Mouse (Mus musculus): ENCODE data around the gene Gm7137.
"Not testable (repeated sequence)": the region's sequence is repeated elsewhere in the genome, so short reads cannot be mapped to it uniquely, and the experiment has no call there.

The Gm7137 gene

GRCm38 (mm10) chr10:77787876-77788275, at the start of gene Gm7137:
TSS of gene Gm7137 (minus strand) at chr10:77788200.
- not testable (repeated sequence) for DNase-seq (ENCODE audit: low spot score)

GRCm38 (mm10) chr10:77835647-77836046, 47.6 kb upstream of the Gm7137 start, which contains the start of gene Krtap10-10:
TSS of gene Krtap10-10 (plus strand) at chr10:77835947.
- DNase-seq (ENCODE audit: low spot score), result no peak

DNA sequence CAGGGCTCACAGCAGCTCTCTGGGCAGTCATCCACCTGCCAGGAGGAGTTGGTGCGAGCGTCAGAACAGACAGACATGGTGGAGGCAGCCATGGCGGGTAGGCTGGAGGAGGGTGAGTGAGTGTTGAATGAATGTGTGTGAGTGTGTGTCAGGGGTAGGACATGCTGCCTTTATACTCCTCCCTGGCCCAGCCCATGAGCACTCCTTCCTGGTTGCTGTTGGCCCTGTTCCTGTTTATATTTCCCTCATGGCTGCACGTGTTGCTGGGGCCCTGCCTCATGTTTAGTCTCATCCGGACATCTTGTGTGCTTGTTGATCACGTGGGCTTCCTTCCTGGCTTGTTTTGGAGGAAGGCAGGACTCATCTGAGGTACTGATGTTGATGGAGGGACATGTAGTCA, 39.0 kb upstream of the Gm7137 start, which contains the start of gene Krtap10-4:
TSS of gene Krtap10-4 (minus strand) at position 145 of the 400 bp plus-strand sequence.
- no peak for DNase-seq (ENCODE audit: low spot score)

DNA sequence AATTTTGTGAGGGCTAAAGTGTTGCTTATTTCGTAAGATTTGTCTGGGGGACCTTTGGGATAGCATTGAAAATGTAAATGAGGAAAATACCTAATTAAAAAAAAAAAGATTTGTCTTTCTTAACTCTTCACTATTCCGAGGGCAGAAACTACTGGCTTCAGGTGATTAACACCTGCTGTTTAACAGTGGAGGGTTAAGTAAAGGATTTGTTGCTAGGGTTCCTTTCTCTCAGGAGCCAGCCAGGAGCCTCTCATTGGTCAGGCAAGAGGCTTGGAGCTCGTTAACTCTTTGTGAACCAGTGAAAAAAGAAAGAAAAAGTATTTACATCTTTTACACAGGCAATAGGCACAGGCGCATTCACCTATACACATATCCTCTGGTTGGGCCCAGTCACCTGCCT, 31.2 kb upstream of the Gm7137 start:
- no peak for DNase-seq (ENCODE audit: low spot score)

DNA sequence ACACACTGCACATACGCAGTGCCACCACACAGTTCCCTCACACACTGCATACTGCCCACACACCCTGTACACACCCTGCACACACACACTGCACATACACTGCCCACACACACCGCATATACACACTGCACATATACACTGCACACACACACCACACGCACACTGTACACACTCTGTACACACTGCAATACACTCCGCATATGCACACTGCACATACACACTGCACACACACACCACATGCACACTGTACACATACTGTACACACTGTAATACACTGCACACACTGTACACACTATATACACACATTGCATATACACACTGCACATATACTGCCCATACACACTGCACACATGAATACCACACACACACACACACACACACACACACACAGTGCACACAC, 30.5 kb upstream of the Gm7137 start:
- peak; percentile 3 for DNase-seq (ENCODE audit: low spot score)

DNA sequence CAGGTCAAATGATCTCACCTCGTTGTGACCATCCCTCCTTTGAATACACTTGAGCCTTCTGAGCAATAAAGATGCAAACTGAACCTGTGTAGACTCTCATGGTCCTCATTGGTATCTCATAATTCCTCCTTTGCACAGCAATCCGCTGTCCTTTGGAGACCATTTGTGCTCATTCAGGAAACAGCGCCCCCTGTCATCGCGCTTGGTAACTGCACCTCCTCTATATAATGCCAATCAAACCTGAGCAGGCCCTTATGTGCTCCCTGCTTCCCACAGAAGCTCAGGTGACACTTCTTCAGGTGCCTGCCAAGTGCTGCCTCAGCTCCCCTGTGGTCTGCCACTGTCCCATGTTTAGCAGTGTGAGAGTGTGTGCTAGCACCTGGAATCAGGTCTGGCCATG, 27.5 kb upstream of the Gm7137 start:
- DNase-seq (ENCODE audit: low spot score), result peak; percentile 54

- no peak for DNase-seq (ENCODE audit: low spot score)
These were observed 26.4 kb upstream of the Gm7137 start, which contains the start of gene Gm2696 for GRCm38 (mm10) chr10:77814382-77814781. TSS of gene Gm2696 (plus strand) at chr10:77814682.

DNA sequence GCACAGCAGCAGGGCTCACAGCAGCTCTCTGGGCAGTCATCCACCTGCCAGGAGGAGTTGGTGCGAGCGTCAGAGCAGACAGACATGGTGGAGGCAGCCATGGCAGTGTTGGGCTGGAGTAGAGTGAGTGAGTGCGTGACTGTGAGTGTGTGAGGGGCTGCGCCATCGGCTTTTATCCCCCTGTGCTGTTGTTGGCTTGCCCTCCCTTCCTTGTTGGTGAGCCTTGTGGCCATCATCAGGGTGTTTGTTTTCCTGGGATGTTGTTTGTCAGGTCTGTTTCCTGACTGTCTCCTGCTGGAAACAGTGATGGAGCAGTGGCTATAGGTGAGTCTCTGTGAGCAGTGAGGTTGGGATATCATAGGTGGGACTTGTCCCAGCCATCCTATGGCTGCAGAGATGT, 23.7 kb upstream of the Gm7137 start, which contains the start of gene Gm9507:
TSS of gene Gm9507 (minus strand) at position 101 of the 400 bp plus-strand sequence.
- no peak for DNase-seq (ENCODE audit: low spot score)

DNA sequence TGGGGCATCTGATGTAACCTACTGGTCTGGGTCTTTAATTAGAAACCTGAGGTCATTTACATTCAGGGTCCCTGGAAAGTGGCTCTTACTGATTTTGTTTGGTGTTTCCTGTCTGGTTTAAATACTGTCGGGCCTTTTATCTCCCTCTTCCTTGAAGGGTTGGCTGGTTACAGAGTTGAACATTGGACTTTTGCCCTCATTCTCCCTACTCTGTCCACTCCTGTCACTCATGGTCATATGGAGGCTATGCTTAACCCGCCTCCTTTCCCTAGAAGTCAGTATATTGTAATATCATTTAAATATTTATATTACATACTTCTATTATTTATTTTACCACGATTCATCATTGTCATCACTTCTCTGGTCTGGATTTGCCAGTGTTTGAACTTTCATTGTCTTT, 16.1 kb upstream of the Gm7137 start:
- DNase-seq (ENCODE audit: low spot score), result no peak

DNA sequence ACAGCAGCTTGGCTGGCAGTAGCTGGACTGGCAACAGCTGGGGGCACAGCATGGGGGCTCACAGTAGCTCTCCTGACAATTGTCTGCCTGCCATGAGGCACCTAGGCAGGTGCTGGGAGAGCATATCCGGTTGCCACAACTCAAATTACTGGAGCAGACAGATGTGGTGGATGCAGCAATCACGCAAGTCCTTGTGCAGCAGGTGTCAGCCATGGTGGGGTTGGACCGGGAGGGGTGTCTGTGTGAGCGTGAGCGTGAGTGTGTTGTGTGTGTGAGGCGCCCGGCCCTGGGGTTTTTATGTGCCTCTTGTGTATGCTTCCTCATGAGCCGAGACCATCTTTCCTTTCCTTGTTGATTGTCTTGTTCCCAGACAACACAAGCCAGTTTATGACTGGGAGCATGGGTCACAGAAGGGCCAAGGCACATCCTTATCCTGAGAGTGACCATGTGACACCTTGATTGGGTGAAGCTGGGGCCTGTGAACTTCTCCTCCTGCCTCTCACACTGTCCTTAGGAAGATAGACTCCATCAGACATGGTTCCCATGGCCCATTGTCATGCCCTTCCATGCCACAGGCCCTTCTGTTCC, 11.0 kb upstream of the Gm7137 start, which contains the start of gene Gm19668:
TSS of gene Gm19668 (minus strand) at position 213 of the 588 bp plus-strand sequence.
- no peak for DNase-seq (ENCODE audit: low spot score)

- DNase-seq (ENCODE audit: low spot score), result not testable (repeated sequence)
These were observed 10.3 kb upstream of the Gm7137 start for GRCm38 (mm10) chr10:77798164-77798920.

GRCm38 (mm10) chr10:77797677-77798076, 9.7 kb upstream of the Gm7137 start:
- DNase-seq (ENCODE audit: low spot score), result no peak

GRCm38 (mm10) chr10:77794976-77795375, 7.0 kb upstream of the Gm7137 start, which contains the start of gene Gm9639:
TSS of gene Gm9639 (minus strand) at chr10:77795076.
- no peak for DNase-seq (ENCODE audit: low spot score)

DNA sequence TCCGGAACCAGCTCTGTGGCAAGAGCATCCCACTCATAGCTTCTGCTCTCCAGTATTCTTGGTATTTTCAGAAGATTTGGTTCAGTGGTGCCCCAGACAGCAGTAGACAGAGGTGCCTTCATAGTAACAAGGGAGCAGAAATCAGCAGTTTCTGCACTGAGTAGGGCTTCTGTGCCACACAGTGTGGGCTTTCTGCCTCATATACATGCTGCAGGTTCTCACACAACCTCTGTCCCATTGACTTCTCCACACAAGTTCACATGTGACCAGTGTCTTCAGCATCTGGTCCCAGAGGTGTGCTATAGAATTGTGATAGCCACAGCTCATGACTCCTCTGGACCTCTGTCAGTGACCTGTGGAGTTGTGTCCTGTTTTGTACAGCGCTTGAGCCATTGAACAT, 621 bp upstream of the Gm7137 start:
- DNase-seq (ENCODE audit: low spot score), result no peak

- DNase-seq (ENCODE audit: low spot score), result not testable (repeated sequence)
These were observed 4.6 kb downstream of the Gm7137 start for GRCm38 (mm10) chr10:77783396-77783795.

DNA sequence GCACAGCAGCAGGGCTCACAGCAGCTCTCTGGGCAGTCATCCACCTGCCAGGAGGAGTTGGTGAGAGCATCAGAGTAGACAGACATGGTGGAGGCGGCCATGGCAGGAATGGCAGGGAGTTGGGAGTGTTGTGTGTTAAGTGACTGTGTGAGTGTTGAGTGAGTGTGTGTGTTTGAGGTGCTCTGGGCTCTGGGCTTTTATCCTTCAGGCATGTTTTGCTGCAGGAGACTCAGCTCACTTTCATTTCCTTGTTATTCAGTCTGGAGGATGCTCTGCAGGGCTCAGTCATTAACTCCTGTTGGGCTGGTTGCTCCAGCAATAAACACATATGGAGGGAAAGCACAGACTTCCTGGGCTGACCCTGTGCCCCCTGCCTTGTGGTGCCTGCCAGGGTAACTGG, 5.6 kb downstream of the Gm7137 start, which contains the start of gene Gm3250:
TSS of gene Gm3250 (minus strand) at position 101 of the 400 bp plus-strand sequence.
- not testable (repeated sequence) for DNase-seq (ENCODE audit: low spot score)

- DNase-seq (ENCODE audit: low spot score), result not testable (repeated sequence)
These were observed 11.2 kb downstream of the Gm7137 start, which contains the start of gene Gm7138 for GRCm38 (mm10) chr10:77776844-77777243. TSS of gene Gm7138 (minus strand) at chr10:77776944.

DNA sequence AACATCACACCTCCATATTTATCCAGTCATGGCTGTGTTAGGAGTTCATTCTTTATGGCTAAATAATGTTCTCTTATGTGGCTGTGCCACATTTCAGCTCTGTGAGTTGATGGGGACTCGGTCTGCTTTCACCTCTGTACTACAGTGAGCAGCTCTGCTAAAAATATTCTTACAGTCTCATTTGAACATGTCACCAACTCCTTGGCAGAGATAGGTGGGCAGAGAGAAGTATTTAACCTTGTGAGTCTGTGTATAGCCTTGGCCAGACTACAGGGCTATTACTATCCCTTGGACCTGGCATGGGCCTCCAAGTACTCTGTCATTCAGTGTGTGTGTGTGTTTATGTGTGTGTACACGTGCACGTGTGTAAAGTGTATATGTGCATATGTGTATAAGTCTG, 15.9 kb downstream of the Gm7137 start:
- DNase-seq (ENCODE audit: low spot score), result not testable (repeated sequence)

GRCm38 (mm10) chr10:77771225-77771624, 16.8 kb downstream of the Gm7137 start, which contains the start of gene Gm3238:
TSS of gene Gm3238 (minus strand) at chr10:77771325.
- not testable (repeated sequence) for DNase-seq (ENCODE audit: low spot score)

DNA sequence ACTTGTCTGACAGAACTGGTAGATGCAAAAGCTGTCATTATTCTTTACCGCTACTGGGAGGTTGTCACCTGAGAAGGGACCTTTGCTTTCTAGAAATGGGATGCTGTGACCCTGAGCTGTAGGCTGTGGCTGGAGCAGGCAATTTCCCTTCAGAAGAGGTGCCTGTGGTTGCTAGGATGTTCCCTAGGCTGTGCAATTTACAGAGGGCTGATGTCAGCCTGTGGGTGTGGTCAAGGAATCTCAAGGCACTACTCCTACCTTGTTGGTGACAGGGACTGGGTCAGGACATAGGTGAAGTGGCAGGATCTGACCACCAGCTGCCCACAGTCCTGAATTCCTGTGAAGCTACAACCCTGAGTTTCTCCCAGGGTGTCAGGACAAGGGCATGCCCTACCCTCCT, 18.3 kb downstream of the Gm7137 start:
- DNase-seq (ENCODE audit: low spot score), result no peak

DNA sequence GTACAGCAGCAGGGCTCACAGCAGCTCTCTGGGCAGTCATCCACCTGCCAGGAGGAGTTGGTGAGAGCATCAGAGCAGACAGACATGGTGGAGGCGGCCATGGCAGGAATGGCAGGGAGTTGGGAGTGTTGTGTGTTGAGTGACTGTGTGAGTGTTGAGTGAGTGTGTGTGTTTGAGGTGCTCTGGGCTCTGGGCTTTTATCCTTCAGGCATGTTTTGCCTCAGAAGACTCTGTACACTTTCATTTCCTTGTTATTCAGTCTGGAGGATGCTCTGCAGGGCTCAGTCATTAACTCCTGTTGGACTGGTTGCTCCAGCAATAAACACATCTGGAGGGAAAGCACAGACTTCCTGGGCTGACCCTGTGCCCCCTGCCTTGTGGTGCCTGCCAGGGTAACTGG, 28.4 kb downstream of the Gm7137 start, which contains the start of gene Gm3233:
TSS of gene Gm3233 (minus strand) at position 101 of the 400 bp plus-strand sequence.
- not testable (repeated sequence) for DNase-seq (ENCODE audit: low spot score)

GRCm38 (mm10) chr10:77753448-77753847, 34.6 kb downstream of the Gm7137 start:
- no peak for DNase-seq (ENCODE audit: low spot score)

GRCm38 (mm10) chr10:77752312-77752711, 35.7 kb downstream of the Gm7137 start:
- not testable (repeated sequence) for DNase-seq (ENCODE audit: low spot score)

Measured in testis, postnatal 10 days (tissue).